Mouse (Mus musculus) midbrain, postnatal 0 days (tissue): Measurements from ENCODE around the gene Hist1h2bb. TPM values are rescaled to one million over a fixed set of nuclear protein-coding genes. Genes with fewer than 3 reads are reported as not detected.

Source experiments
- ATAC-seq: fragments of 200-750 bp; cut with Nextera tagmentation; 2 replicates; pipeline ENCODE4 v1.8.0; 2017; ENCODE audit warnings: moderate number of reproducible peaks, mild to moderate bottlenecking, moderate TSS enrichment, moderate library complexity; ENCODE audit not compliant: low FRiP score
- DNase-seq: peaks from one replicate; pipeline ENCODE4 v3.0.0-alpha.2; 2015; ENCODE audit warnings: low spot score
- H3K27ac ChIP-seq: fragments of 300-500 bp; sonication (generic); 2 replicates; pipeline ENCODE4 v1.5.1; 2014; ENCODE audit warnings: low read depth, mild to moderate bottlenecking, low read length, mixed read lengths
- H3K27me3 ChIP-seq: fragments of 300-500 bp; sonication (generic); 2 replicates; pipeline ENCODE4 v1.6.1; 2014; ENCODE audit warnings: low read length, control low read depth, mixed read lengths; ENCODE audit not compliant: insufficient read depth
- H3K36me3 ChIP-seq: fragments of 300-500 bp; sonication (generic); 2 replicates; pipeline ENCODE4 v1.6.1; 2014; ENCODE audit warnings: low read length, control low read depth, mixed read lengths; ENCODE audit not compliant: insufficient read depth
- H3K4me1 ChIP-seq: fragments of 300-500 bp; sonication (generic); 2 replicates; pipeline ENCODE4 v1.6.1; 2014; ENCODE audit warnings: mild to moderate bottlenecking, control low read depth, antibody characterized with exemption, low read length, mixed read lengths; ENCODE audit not compliant: insufficient read depth
- H3K4me2 ChIP-seq: fragments of 300-500 bp; sonication (generic); 2 replicates; pipeline ENCODE4 v1.6.1; 2014; ENCODE audit warnings: low read depth, mild to moderate bottlenecking, low read length, mixed read lengths; ENCODE audit not compliant: poor library complexity, severe bottlenecking
- H3K4me3 ChIP-seq: fragments of 300-500 bp; sonication (generic); 2 replicates; pipeline ENCODE4 v1.5.1; 2014; ENCODE audit warnings: low read depth, mild to moderate bottlenecking, low read length, moderate library complexity
- H3K9ac ChIP-seq: fragments of 300-500 bp; sonication (generic); replicated peaks from 2 replicates; pipeline ENCODE4 v1.6.1; 2014; ENCODE audit warnings: mild to moderate bottlenecking, low read length, moderate library complexity, mixed read lengths; ENCODE audit not compliant: poor library complexity, severe bottlenecking
- H3K9me3 ChIP-seq: fragments of 300-500 bp; sonication (generic); 2 replicates; pipeline ENCODE4 v1.6.1; 2016; ENCODE audit warnings: low read length, control low read depth
- CTCF ChIP-seq: IDR thresholded peaks from 2 replicates; pipeline ENCODE4 v1.5.1; 2016; ENCODE audit warnings: antibody characterized with exemption, mild to moderate bottlenecking
- WGBS: fragments of 180-500 bp; shearing (Covaris S2); extraction: QIAGEN DNeasy Blood & Tissue Kit; methylation state at CpG from one replicate; pipeline ENCODE4 v1.1.7; 2014; 5-methylcytosine and 5-hydroxymethylcytosine counted together
- polyA plus RNA-seq: library from polyadenylated mRNA; unstranded; fragments of >200 nt; fragmentation: Nextera tagmentation; extraction: Ambion mirVana; gene quantifications from 2 replicates; pipeline ENCODE4 v1.2.1, GENCODE M21; 2015
- total RNA-seq: library from RNA; depleted of rRNA; stranded (reverse); fragments of >200 nt; gene quantifications from 2 replicates; pipeline ENCODE4 v1.2.3, GENCODE M21; 2014

Hist1h2bb gene
- total and polyA plus RNA-seq, 2 experiments from 2014 or later, result 821 TPM; not detected in 1

DNA sequence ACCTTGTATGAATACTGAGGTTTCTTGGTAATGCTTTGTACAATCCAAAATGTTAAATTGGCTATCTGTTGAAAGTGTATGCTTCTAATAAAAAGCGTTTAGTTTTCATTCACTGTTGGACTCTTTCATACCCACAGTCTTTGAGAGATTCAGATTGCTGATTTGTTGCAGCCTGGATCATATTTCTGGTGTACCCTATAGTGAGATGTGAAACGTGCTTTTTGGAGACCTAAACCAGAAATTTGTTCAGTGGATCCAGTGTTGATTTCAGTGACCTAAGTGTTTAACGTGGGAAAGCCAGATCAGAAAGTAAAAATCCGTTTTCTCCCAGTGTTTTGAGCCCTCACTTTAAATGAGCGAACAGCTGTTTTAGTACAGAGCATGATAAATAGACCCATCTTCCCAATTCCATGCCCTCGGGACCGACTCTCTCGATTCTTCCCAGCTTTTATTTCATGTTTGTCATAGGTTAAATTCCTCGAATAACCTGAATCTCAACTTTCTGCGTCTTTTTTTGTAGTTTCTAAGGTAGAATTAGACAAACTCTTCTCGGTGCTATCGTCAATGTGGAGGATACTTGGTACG lies 6.2 kb upstream of the Hist1h2bb start:
- Histone ChIP-seq H3K4me1 (no peaks in the 10 kb centered on the region), H3K4me2 (peak overlapping the region; percentile 99), H3K27me3 (no peaks in the 10 kb centered on the region), H3K9me3 (no peaks in the 10 kb centered on the region), H3K27ac (peak overlapping the region; percentile 44; the same call in 1 of the 2 replicates), H3K36me3 (no peaks in the 10 kb centered on the region), H3K4me3 (peak overlapping the region; percentile 56), H3K9ac (no peak overlapping the region)
- ATAC-seq (no peak), DNase-seq (no peak)
- no peak for TF ChIP-seq CTCF
- 39% methylated on average over 13 of the region's 13 CpGs for WGBS

GRCm38 (mm10) chr13:23740910-23741309 lies 5.6 kb upstream of the Hist1h2bb start:
- Histone ChIP-seq H3K27ac (no peak overlapping the region), H3K4me1 (0 out of 2 replicates have a peak, but pooled peaks cover 3% of the 10 kb centered on the region), H3K4me2 (peak overlapping the region; percentile 99; the same call in 1 of the 2 replicates), H3K27me3 (no peaks in the 10 kb centered on the region), H3K36me3 (no peaks in the 10 kb centered on the region), H3K9ac (no peak overlapping the region), H3K9me3 (no peaks in the 10 kb centered on the region), H3K4me3 (no peak overlapping the region)
- 71% methylated on average over 5 of the region's 5 CpGs for WGBS
- DNase-seq, result no peak
- no peak for ATAC-seq
- no peak for TF ChIP-seq CTCF

- no peak for TF ChIP-seq CTCF
- 0 out of 2 replicates have a peak, but pooled peaks cover 3% of the 10 kb centered on the region for H3K4me1 ChIP-seq
- DNase-seq (no peak), ATAC-seq (no peak)
- H3K4me2 ChIP-seq, result no peak overlapping the region
- no peaks in the 10 kb centered on the region for H3K27me3 ChIP-seq
- no peaks in the 10 kb centered on the region for H3K9me3 ChIP-seq
- H3K4me3 ChIP-seq, result no peak overlapping the region
- no peak overlapping the region for H3K27ac ChIP-seq
- no peak overlapping the region for H3K9ac ChIP-seq
- H3K36me3 ChIP-seq, result no peaks in the 10 kb centered on the region
These were observed 4.5 kb upstream of the Hist1h2bb start for GRCm38 (mm10) chr13:23742007-23742406.

DNA sequence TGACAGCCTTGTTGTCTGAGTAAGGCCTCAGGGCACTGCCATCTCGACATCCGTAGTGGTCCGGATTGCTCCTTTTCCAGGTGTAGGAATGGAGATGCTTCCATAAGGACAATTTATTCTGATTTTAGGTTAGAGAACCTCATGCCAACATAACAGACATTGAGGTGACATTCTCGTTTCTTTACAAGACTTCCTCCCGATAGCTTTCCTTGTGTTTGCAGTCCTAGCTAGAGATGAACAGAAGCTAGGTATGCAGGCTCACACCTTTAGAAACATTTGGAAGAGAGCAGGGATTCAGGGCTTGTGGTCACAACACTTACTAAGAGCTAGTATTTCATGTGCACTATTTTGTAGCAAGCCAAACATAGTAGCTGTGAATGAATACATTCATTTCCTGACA lies 3.3 kb upstream of the Hist1h2bb start:
- ATAC-seq, result no peak
- 88% methylated on average over 5 of the region's 5 CpGs for WGBS

GRCm38 (mm10) chr13:23743963-23744362 lies 2.6 kb upstream of the Hist1h2bb start:
- Histone ChIP-seq H3K27me3 (no peaks in the 10 kb centered on the region), H3K9me3 (no peaks in the 10 kb centered on the region), H3K36me3 (no peaks in the 10 kb centered on the region), H3K4me1 (0 out of 2 replicates have a peak, but pooled peaks cover 3% of the 10 kb centered on the region), H3K9ac (no peak overlapping the region), H3K27ac (no peak overlapping the region), H3K4me2 (no peak overlapping the region), H3K4me3 (no peak overlapping the region)
- DNase-seq (no peak), ATAC-seq (no peak)
- TF ChIP-seq CTCF, result no peak
- 37% methylated on average over 4 of the region's 4 CpGs for WGBS

More for the DNA sequence above, 3.3 kb upstream of the Hist1h2bb start:
- TF ChIP-seq CTCF, result no peak
- no peak for DNase-seq
- H3K27me3 ChIP-seq, result no peaks in the 10 kb centered on the region
- H3K9ac ChIP-seq, result no peak overlapping the region
- no peak overlapping the region for H3K27ac ChIP-seq
- 0 out of 2 replicates have a peak, but pooled peaks cover 3% of the 10 kb centered on the region for H3K4me1 ChIP-seq
- no peak overlapping the region for H3K4me3 ChIP-seq
- no peaks in the 10 kb centered on the region for H3K9me3 ChIP-seq
- no peak overlapping the region for H3K4me2 ChIP-seq
- H3K36me3 ChIP-seq, result no peaks in the 10 kb centered on the region

DNA sequence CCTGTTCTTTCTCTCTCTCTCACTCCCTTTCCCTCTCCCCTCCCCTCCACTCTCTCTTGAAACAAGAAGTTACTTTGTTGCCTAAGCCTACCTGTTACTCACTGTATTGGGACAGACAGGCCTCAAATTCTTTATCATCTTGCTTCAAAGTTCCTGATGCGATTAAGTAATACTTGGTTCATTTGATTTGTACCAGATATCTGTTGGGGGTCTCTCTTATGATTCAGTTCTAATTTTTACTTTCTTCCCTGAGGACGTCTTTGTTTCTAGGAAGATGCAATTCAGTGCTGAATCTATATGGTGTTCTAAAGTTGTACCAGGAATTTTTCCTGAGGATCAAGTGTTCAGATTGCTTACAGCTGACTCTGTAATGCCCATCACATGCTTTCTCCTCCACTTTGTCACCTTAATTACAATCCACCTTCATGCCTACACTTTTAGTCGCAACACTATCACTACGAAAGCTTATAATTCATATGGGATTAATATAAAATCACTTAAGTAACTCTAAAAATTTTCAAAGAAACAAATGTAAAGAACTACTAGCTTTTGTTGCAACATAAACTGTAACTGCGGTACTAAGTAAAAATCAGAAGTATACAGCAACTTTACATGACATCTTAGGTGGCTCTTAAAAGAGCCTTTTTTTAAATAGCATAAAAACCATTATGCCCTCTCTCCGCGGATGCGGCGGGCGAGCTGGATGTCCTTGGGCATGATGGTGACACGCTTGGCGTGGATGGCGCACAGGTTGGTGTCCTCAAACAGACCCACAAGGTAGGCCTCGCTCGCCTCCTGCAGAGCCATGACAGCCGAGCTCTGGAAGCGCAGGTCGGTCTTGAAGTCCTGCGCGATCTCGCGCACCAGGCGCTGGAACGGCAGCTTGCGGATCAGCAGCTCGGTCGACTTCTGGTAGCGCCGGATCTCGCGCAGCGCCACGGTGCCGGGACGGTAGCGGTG lies 1.8 kb upstream of the Hist1h2bb start:
- H3K4me1 ChIP-seq, result 0 out of 2 replicates have a peak, but pooled peaks cover 3% of the 10 kb centered on the region
- ATAC-seq, result no peak
- no peak overlapping the region for H3K9ac ChIP-seq
- peak overlapping the region; percentile 69 for H3K4me2 ChIP-seq
- TF ChIP-seq CTCF, result no peak
- 4% methylated on average over 13 of the region's 36 CpGs for WGBS
- H3K4me3 ChIP-seq, result peak overlapping the region; percentile 37; the same call in 1 of the 2 replicates
- H3K27me3 ChIP-seq, result no peaks in the 10 kb centered on the region
- H3K27ac ChIP-seq, result no peak overlapping the region
- no peaks in the 10 kb centered on the region for H3K36me3 ChIP-seq
- no peak for DNase-seq
- H3K9me3 ChIP-seq, result no peaks in the 10 kb centered on the region
